Mouse (Mus musculus) forebrain, embryonic 15.5 days (tissue): ENCODE measurements around the gene Tfap4. TPM values are rescaled to one million over a fixed set of nuclear protein-coding genes. Genes with fewer than 3 reads are reported as not detected.

Experiments
- ATAC-seq: fragments of 200-750 bp; cut with Nextera tagmentation; replicated peaks from 2 replicates; pipeline ENCODE4 v1.8.0; 2017; ENCODE audit warnings: mild to moderate bottlenecking, moderate TSS enrichment, moderate library complexity
- H3K27ac ChIP-seq: fragments of 300-500 bp; sonication (generic); replicated peaks from 2 replicates; pipeline ENCODE4 v1.5.1; 2015; ENCODE audit warnings: mild to moderate bottlenecking, inconsistent platforms
- H3K27me3 ChIP-seq: fragments of 300-500 bp; sonication (generic); 2 replicates; pipeline ENCODE4 v1.6.1; 2015; ENCODE audit warnings: inconsistent platforms
- H3K36me3 ChIP-seq: fragments of 300-500 bp; sonication (generic); 2 replicates; pipeline ENCODE4 v1.6.1; 2015; ENCODE audit warnings: mild to moderate bottlenecking, inconsistent platforms
- H3K4me1 ChIP-seq: fragments of 300-500 bp; sonication (generic); 2 replicates; pipeline ENCODE4 v1.6.1; 2015; ENCODE audit warnings: inconsistent platforms
- H3K4me2 ChIP-seq: fragments of 300-500 bp; sonication (generic); replicated peaks from 2 replicates; pipeline ENCODE4 v1.6.1; 2015; ENCODE audit warnings: mild to moderate bottlenecking, inconsistent platforms
- H3K4me3 ChIP-seq: fragments of 300-500 bp; sonication (generic); 2 replicates; pipeline ENCODE4 v1.5.1; 2015; ENCODE audit warnings: mild to moderate bottlenecking, inconsistent platforms
- H3K9ac ChIP-seq: fragments of 300-500 bp; sonication (generic); replicated peaks from 2 replicates; pipeline ENCODE4 v1.6.1; 2015; ENCODE audit warnings: mild to moderate bottlenecking, inconsistent platforms
- H3K9me3 ChIP-seq: fragments of 300-500 bp; sonication (generic); 2 replicates; pipeline ENCODE4 v1.6.1; 2016; ENCODE audit warnings: inconsistent platforms
- WGBS: fragments of 180-500 bp; shearing (Covaris S2); methylation state at CpG from one replicate; pipeline ENCODE4 v1.1.7; 2015; ENCODE audit warnings: mixed read lengths; 5-methylcytosine and 5-hydroxymethylcytosine counted together
- polyA plus RNA-seq: library from polyadenylated mRNA; unstranded; fragments of >200 nt; fragmentation: Nextera tagmentation; extraction: Ambion mirVana; gene quantifications from 2 replicates; pipeline ENCODE4 v1.2.1, GENCODE M21; 2015

The Tfap4 gene
- polyA plus RNA-seq, 1 experiment from 2014 or later: 14.3 TPM

GRCm38 (mm10) chr16:4560145-4560952 is 695 bp upstream of the Tfap4 start:
- Histone ChIP-seq H3K4me1 (peaks cover 25% of the 10 kb centered on the region), H3K36me3 (no peaks in the 10 kb centered on the region), H3K27me3 (no peaks in the 10 kb centered on the region), H3K9me3 (no peaks in the 10 kb centered on the region), H3K27ac (peak overlapping the region; percentile 97), H3K9ac (peak overlapping the region; percentile 73), H3K4me3 (peak overlapping the region; percentile 89), H3K4me2 (peak overlapping the region; percentile 88)
- peak; percentile 24 for ATAC-seq
- under 1% methylated on average over 42 of the region's 43 CpGs for WGBS

- under 1% methylated on average over 40 of the region's 43 CpGs for WGBS
- peak; percentile 39 for ATAC-seq
These were observed 548 bp downstream of the Tfap4 start for GRCm38 (mm10) chr16:4558980-4559631.

GRCm38 (mm10) chr16:4558384-4558979 is 1.2 kb downstream of the Tfap4 start:
- no peaks in the 10 kb centered on the region for H3K9me3 ChIP-seq
- ATAC-seq: peak; percentile 96
- peaks cover 27% of the 10 kb centered on the region for H3K4me1 ChIP-seq
- H3K27ac ChIP-seq: peak overlapping the region; percentile 97
- under 1% methylated on average over 38 of the region's 38 CpGs for WGBS
- peak overlapping the region; percentile 89 for H3K4me3 ChIP-seq
- H3K36me3 ChIP-seq: no peaks in the 10 kb centered on the region
- peak overlapping the region; percentile 88 for H3K4me2 ChIP-seq
- no peaks in the 10 kb centered on the region for H3K27me3 ChIP-seq
- peak overlapping the region; percentile 73 for H3K9ac ChIP-seq

More at GRCm38 (mm10) chr16:4558980-4559631, 548 bp downstream of the Tfap4 start:
- H3K9me3 ChIP-seq: no peaks in the 10 kb centered on the region
- peak overlapping the region; percentile 73 for H3K9ac ChIP-seq
- peak overlapping the region; percentile 88 for H3K4me2 ChIP-seq
- peak overlapping the region; percentile 97 for H3K27ac ChIP-seq
- no peaks in the 10 kb centered on the region for H3K36me3 ChIP-seq
- H3K4me3 ChIP-seq: peak overlapping the region; percentile 89
- H3K27me3 ChIP-seq: no peaks in the 10 kb centered on the region
- peaks cover 25% of the 10 kb centered on the region for H3K4me1 ChIP-seq

- Histone ChIP-seq H3K4me3 (peak overlapping the region; percentile 89), H3K27ac (peak overlapping the region; percentile 97), H3K4me2 (peak overlapping the region; percentile 88), H3K4me1 (peaks cover 28% of the 10 kb centered on the region), H3K9me3 (no peaks in the 10 kb centered on the region), H3K27me3 (no peaks in the 10 kb centered on the region), H3K36me3 (no peaks in the 10 kb centered on the region), H3K9ac (peak overlapping the region; percentile 73)
- under 1% methylated on average over 19 of the region's 19 CpGs for WGBS
- ATAC-seq: peak; percentile 57
These were observed 1.7 kb downstream of the Tfap4 start for GRCm38 (mm10) chr16:4557949-4558348.

DNA sequence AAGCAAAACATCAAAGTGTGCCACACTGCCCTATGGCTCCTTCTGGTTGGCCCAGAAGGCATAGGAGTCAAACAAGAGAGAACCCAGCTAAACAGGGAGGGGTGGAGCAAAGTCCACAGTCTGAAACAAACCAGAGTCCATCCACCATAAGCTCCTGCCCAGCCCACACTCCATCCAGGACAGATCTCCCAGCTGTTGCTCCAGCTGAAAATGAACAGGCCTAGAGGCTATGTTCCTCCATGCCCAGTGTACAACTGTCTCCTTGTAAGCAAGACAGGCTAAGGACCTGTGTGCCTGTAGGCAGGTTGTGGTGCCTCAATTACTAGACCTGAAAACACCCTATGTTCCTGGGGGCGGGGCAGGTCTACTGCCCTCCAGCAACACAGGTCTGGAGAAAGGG is 2.6 kb downstream of the Tfap4 start:
- H3K9me3 ChIP-seq: no peaks in the 10 kb centered on the region
- WGBS: 81% methylated on average over 1 of the region's 1 CpGs
- peak overlapping the region; percentile 89 for H3K4me3 ChIP-seq
- H3K27ac ChIP-seq: peak overlapping the region; percentile 97; the same call in 1 of the 2 replicates
- H3K36me3 ChIP-seq: no peaks in the 10 kb centered on the region
- ATAC-seq: no peak
- H3K4me2 ChIP-seq: peak overlapping the region; percentile 88
- H3K27me3 ChIP-seq: no peaks in the 10 kb centered on the region
- H3K4me1 ChIP-seq: peaks cover 28% of the 10 kb centered on the region
- H3K9ac ChIP-seq: peak overlapping the region; percentile 73; the same call in 1 of the 2 replicates

GRCm38 (mm10) chr16:4555555-4555954 is 4.1 kb downstream of the Tfap4 start:
- no peak overlapping the region for H3K4me3 ChIP-seq
- H3K36me3 ChIP-seq: peaks cover 6% of the 10 kb centered on the region; the same call in 1 of the 2 replicates
- no peak overlapping the region for H3K27ac ChIP-seq
- 100% methylated on average over 1 of the region's 1 CpGs for WGBS
- no peaks in the 10 kb centered on the region for H3K27me3 ChIP-seq
- no peak for ATAC-seq
- no peak overlapping the region for H3K4me2 ChIP-seq
- H3K4me1 ChIP-seq: peaks cover 24% of the 10 kb centered on the region
- no peaks in the 10 kb centered on the region for H3K9me3 ChIP-seq
- H3K9ac ChIP-seq: no peak overlapping the region

GRCm38 (mm10) chr16:4552829-4553550 is 6.7 kb downstream of the Tfap4 start:
- Histone ChIP-seq H3K4me2 (no peak overlapping the region), H3K36me3 (peaks cover 23% of the 10 kb centered on the region), H3K4me3 (no peak overlapping the region), H3K27ac (no peak overlapping the region), H3K4me1 (peaks cover 18% of the 10 kb centered on the region), H3K27me3 (no peaks in the 10 kb centered on the region), H3K9me3 (no peaks in the 10 kb centered on the region), H3K9ac (no peak overlapping the region)
- WGBS: 75% methylated on average over 6 of the region's 6 CpGs
- ATAC-seq: no peak

- H3K36me3 ChIP-seq: peaks cover 30% of the 10 kb centered on the region
- H3K9ac ChIP-seq: no peak overlapping the region
- peaks cover 7% of the 10 kb centered on the region for H3K4me1 ChIP-seq
- no peak for ATAC-seq
- WGBS: 97% methylated on average over 12 of the region's 12 CpGs
- no peaks in the 10 kb centered on the region for H3K9me3 ChIP-seq
- H3K4me3 ChIP-seq: no peak overlapping the region
- no peak overlapping the region for H3K4me2 ChIP-seq
- H3K27me3 ChIP-seq: no peaks in the 10 kb centered on the region
- H3K27ac ChIP-seq: no peak overlapping the region
These were observed 7.8 kb downstream of the Tfap4 start for GRCm38 (mm10) chr16:4551885-4552284.

GRCm38 (mm10) chr16:4551056-4551455 is 8.6 kb downstream of the Tfap4 start:
- H3K4me2 ChIP-seq: no peak overlapping the region
- H3K36me3 ChIP-seq: peaks cover 32% of the 10 kb centered on the region
- H3K4me1 ChIP-seq: 0 out of 2 replicates have a peak, but pooled peaks cover 3% of the 10 kb centered on the region
- no peak overlapping the region for H3K27ac ChIP-seq
- WGBS: 39% methylated on average over 13 of the region's 13 CpGs
- H3K9me3 ChIP-seq: no peaks in the 10 kb centered on the region
- H3K27me3 ChIP-seq: no peaks in the 10 kb centered on the region
- no peak overlapping the region for H3K9ac ChIP-seq
- no peak overlapping the region for H3K4me3 ChIP-seq
- ATAC-seq: peak; percentile 72

GRCm38 (mm10) chr16:4548953-4549688 is 10.5 kb downstream of the Tfap4 start:
- Histone ChIP-seq H3K27ac (no peak overlapping the region), H3K4me1 (0 out of 2 replicates have a peak, but pooled peaks cover 3% of the 10 kb centered on the region), H3K27me3 (no peaks in the 10 kb centered on the region), H3K36me3 (peaks cover 43% of the 10 kb centered on the region), H3K4me3 (no peak overlapping the region), H3K4me2 (no peak overlapping the region), H3K9me3 (no peaks in the 10 kb centered on the region), H3K9ac (no peak overlapping the region)
- ATAC-seq: no peak
- WGBS: 93% methylated on average over 18 of the region's 18 CpGs

DNA sequence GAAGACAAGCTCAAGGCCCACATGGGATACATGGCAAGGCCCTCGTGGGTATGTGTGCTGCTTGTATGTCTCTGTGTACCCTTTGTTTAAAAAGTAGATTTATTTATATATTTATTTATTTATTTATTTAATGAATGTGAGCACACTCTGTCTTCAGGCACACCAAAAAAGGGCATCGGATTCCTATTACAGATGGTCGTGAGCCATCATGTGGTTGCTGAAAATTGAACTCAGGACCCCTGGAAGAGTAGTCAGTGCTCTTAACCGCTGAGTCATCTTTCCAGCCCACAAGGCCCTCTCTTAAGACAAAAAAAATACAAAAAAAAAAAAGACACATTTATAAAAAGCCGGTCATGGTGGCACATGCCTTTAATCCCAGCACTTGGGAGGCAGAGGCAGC is 12.0 kb downstream of the Tfap4 start:
- no peak overlapping the region for H3K27ac ChIP-seq
- H3K4me3 ChIP-seq: no peak overlapping the region
- ATAC-seq: no peak
- H3K9ac ChIP-seq: no peak overlapping the region
- no peaks in the 10 kb centered on the region for H3K27me3 ChIP-seq
- 94% methylated on average over 5 of the region's 5 CpGs for WGBS
- no peaks in the 10 kb centered on the region for H3K9me3 ChIP-seq
- peaks cover 3% of the 10 kb centered on the region; the same call in 1 of the 2 replicates for H3K4me1 ChIP-seq
- H3K36me3 ChIP-seq: peaks cover 43% of the 10 kb centered on the region
- no peak overlapping the region for H3K4me2 ChIP-seq
